Mouse (Mus musculus) skeletal muscle tissue, adult 2 months (tissue): ENCODE results near the gene Gramd1b.

Experiments
- DNase-seq: peaks from one replicate; pipeline ENCODE4 v3.0.0-alpha.2; 2012; ENCODE audit warnings: low read depth, low spot score

Gene Gramd1b

GRCm38 (mm10) chr9:40531027-40531621 lies at the start of gene Gramd1b:
Gene Gramd1b (minus strand): TSS chr9:40531383.
- no peak for DNase-seq

DNA sequence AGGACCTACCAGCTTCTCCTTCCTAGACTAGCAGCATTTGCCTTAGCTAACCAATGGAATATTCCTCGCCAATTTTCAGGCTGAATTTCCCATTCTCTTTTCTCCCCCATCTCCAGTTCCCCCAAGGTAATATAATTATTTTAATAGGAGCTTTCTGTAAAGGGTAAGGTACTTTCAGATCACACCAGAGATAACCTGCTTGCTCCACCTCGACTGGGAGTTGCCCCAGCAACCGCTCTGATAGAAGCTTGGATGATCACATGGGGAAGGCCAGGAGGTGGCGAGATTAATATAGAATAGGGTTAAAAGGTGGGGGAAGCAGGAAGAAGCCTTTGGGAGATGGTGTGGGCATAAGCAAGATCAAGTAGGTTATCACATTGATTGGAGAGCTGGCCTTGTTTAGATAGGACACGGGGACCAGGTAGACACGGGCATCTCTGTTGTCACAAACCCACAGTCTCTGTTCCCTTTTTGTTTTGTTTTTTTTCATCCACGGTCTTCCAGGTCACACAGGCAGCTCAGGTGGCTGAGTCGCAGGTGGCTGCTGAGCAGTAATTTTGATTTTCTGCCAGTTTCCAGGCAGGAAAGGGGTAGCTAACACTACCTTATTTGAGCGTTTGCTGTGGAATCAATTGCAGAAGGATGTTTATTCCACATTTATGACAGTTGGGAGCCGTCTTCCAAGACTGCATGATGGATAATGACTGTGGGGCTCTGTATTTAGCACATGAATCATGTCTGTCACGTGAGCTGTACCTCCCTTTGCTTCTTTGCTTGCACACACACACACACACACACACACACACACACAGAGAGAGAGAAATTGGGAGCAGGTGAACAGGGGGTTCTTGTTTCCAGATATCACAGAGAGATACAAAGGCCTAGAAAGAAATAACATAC lies 47.8 kb upstream of the Gramd1b start:
- DNase-seq: no peak

- no peak for DNase-seq
Observed at GRCm38 (mm10) chr9:40577132-40577531, 45.9 kb upstream of the Gramd1b start.

DNA sequence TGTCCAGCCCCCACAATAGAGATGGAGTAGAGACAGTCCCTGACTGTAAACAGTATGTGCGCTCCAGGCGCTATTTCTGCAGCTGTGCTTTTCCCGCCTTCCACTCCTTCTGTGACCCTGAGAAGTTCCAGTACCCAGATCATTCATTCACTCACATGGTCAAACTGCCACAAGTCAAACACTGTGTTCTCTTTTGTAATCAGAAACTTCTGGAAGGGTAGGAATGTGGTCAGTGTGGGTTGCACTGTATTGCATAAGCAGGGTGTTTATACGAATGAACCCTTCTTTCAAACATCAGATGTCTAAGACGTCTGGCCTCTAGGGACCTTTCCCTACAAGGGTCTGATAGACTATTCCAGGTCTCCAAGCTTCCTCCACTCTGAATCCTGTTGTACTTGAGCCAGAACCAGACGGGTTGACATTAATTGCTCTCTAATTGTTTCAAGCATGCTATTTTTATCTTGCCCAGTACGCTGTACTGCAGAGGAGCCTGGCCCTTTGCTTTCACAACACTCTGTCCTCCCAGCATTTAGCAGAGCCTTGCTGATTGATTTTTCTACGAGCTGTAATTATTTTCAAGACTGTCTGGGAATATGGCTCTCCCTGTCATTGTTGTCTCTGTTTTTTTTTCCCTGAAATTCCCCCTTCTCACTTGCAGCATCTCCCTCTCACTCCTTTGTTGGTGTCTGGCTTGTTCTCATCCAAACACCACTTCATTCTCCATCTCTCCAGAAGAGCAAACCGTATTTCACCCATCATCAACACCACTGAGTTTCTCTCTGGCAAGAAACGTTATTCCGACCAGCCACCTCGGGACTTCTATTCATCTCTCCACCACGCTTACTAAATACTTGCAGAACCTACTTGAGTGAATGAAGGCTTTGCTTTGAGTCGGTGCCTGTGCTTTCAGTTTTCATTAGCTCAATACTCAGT lies 44.1 kb upstream of the Gramd1b start:
- peak; percentile 71 for DNase-seq

DNA sequence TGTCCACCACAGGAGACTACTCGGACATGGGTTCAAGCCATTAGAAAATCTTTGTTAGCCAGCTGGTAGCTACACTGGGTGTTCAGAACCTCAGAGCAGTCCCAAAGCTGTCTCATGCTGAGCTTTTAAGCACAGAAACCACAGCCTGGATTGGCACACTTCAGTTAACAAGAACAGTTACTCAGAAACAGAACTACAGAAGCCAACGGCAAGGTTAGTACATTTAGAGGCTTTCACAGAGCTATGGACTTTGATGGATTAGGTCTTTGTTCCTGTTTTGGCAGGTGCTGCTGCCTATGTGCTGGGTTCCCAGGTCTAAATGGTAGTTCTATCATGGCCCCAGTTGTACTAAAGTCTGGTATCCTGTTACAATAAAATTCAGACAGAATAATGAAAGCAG lies 40.1 kb upstream of the Gramd1b start:
- DNase-seq: no peak

GRCm38 (mm10) chr9:40568070-40568469 lies 36.9 kb upstream of the Gramd1b start:
- DNase-seq: peak; percentile 82

DNA sequence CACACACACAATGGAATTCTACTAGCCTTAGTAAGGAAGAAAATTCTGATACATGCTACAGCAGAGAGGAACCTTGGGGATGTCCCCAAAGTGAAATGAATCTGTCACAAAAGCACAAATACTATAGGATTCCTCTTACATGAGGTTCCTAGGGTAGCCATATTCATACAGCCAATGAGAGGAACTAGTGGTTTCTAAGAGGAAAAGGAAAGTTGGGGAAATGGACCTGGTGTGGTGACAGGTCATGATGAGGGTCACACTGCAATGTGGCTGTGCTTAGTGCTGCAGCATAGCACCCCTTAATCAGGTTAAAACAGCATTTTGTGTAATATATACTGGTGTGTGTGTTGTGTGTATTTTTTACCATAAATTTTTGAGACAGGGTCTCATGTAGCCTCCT lies 32.6 kb upstream of the Gramd1b start:
- no peak for DNase-seq

GRCm38 (mm10) chr9:40559646-40560045 lies 28.5 kb upstream of the Gramd1b start:
- no peak for DNase-seq

GRCm38 (mm10) chr9:40557796-40558195 lies 26.6 kb upstream of the Gramd1b start:
- DNase-seq: no peak

- DNase-seq: no peak
Observed at GRCm38 (mm10) chr9:40556396-40556795, 25.2 kb upstream of the Gramd1b start.

DNA sequence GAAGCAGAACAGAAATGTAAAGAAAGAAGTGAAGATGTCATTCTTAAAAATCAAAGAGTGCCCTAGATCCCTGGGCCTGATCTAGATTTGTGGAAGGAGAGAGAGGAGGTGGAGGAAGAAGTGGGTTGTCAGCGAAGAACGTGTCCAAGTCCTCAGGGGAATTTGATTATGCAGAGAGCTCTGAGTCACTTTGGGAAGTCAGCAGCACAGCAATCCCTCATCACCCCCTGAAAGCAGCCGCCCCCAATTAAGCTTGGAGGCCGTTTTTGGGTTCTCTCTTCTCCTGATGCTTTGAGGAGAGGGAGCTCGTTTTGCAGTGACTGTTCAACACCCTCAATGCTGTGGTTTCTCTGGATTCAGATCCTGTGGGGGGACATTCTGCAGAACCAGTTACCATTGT lies 24.1 kb upstream of the Gramd1b start:
- no peak for DNase-seq

DNA sequence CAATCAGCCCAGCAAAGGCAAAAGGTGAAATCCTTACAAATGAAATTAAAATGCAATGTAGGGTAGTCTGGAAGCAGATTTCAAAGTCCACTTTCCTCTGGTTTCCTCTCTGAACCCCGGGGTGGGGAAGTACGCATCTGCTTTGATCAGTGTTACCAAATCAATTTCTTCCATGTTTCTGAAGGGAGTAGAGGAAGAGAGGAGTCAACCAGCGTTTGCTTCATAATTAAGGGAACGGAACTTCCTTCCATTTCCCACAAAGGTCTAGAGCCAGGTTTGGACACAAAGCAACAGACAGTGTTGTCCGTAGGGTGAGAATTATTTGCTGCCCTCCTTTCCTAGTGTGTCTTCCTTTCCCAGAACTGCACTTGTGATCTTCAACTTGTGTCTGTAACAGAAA lies 16.7 kb upstream of the Gramd1b start:
- DNase-seq: no peak

DNA sequence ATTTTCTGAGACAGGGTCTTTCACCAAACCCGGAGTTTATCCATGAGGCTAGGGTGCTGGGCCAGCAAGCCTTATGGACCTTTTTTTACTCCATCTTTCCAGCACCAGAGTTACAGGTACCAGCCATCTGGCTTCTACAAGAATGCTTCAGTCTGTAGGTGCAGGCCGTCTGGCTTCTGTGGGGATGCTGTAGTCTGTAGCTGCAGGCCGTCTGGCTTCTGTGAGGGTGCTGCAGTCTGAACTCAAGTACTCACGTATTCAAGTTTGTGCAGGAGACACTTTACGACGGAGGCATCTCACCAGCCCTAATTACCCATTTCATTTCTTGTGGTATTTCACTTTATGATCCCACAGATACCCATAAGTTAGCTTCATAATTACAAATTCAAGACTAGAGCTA lies 14.0 kb upstream of the Gramd1b start:
- DNase-seq: no peak

GRCm38 (mm10) chr9:40539588-40540140 lies 8.5 kb upstream of the Gramd1b start:
- no peak for DNase-seq

DNA sequence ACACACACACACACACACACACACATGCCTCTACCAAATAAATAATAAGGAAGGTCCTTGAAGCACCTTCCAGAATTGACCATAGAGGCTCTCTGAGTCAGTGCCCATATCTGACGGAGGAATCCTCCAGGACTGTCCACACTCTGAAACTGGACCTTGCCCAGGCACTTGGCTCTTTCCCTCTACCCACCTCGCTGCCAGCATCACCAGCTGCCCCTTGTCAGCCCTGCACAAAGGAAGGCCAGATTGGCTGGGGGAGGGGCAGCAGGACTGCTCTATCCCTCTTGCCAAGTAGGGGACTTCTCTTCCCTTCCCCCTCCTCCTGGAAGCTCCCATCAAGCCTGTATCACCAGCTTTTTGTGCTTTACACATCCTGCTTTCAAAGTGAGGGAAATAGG lies 6.5 kb upstream of the Gramd1b start:
- DNase-seq: peak; percentile 18

GRCm38 (mm10) chr9:40537044-40537707 lies 6.0 kb upstream of the Gramd1b start:
- DNase-seq: no peak

DNA sequence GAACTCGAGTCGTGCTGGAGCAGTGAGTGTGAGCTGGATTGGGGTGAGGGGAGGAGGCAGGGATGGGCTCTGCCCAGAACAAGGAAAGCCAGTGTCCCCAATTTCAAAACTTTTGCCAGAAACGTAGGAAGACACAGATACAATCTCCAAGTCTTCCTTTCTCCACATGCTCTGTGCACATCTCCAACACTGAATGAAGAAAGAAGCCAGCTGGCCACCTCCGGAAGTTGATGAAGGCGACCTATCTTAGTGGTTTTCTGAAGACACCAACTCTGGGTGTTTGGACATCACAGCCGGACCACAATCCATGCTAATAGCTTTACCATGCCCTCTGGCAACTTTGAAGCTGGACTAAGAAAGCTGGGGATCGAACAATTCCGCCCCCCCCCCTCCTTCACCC lies 647 bp downstream of the Gramd1b start:
- DNase-seq: no peak

- no peak for DNase-seq
Observed at GRCm38 (mm10) chr9:40528733-40529132, 2.5 kb downstream of the Gramd1b start.

DNA sequence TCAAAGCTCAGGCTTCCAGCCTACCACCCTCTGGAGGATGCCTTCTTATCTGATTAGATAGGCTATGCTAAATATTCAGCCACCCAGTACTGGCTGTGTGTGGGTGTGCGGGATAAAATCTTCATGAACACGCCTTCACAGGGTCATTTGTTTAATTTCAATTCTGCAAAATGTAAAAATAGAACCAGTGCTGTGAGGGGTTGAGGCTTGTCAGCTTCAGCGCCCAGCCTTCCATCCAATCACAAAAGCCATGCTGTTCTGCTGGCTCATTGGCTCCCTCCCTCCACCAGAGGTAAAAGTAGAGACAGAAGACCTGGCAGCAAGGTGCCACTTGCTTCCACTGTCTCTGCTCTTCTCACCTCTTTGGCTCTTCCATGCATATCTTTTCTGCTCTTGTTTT lies 4.3 kb downstream of the Gramd1b start:
- no peak for DNase-seq

DNA sequence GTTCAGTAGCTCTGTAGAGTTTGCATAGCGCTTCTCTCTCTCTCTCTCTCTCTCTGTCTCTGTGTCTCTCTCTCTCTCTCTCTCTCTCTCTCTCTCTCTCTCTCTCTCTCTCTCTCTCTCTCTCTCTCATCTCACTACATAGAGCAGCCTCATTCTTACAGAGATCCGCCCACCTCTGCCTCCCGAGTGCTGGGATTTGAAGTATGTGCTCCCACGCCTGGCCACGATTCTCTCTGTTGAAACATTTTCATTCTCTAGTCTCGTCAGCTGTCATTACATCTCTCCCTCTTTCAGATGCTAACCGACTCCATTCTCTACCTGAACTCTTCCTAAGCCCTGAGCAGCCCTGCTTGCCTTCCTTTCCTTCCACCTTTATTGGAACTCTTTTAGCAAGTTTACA lies 9.0 kb downstream of the Gramd1b start:
- DNase-seq: no peak

DNA sequence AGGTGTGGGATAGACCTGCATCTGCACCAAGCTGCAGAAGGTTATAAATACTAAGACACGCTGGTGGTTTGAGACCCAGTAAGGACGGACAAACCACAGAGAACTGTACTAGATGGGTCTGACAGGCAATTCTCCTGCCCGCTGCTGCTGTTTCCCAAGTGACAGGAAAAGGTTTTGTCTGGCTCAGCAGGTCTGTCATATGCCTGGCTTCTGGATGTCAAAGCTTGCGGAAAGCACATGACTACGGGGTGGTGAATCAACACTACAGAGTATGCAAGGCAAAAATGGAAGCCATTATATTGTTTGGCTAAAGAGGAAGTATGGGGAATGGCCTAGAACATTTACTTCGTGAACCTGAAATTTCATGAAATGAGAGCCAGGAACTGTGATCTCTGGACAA lies 10.1 kb downstream of the Gramd1b start:
- no peak for DNase-seq
